Mouse (Mus musculus) ovary, postnatal 10 days (tissue): ENCODE results near the gene Samd14.
"Not testable (repeated sequence)": the region's sequence is repeated elsewhere in the genome, so short reads cannot be mapped to it uniquely, and the experiment has no call there.

ENCODE experiments used
- DNase-seq: peaks from one replicate; pipeline ENCODE4 v3.0.0; 2022; ENCODE audit warnings: low spot score

Gene Samd14

DNA sequence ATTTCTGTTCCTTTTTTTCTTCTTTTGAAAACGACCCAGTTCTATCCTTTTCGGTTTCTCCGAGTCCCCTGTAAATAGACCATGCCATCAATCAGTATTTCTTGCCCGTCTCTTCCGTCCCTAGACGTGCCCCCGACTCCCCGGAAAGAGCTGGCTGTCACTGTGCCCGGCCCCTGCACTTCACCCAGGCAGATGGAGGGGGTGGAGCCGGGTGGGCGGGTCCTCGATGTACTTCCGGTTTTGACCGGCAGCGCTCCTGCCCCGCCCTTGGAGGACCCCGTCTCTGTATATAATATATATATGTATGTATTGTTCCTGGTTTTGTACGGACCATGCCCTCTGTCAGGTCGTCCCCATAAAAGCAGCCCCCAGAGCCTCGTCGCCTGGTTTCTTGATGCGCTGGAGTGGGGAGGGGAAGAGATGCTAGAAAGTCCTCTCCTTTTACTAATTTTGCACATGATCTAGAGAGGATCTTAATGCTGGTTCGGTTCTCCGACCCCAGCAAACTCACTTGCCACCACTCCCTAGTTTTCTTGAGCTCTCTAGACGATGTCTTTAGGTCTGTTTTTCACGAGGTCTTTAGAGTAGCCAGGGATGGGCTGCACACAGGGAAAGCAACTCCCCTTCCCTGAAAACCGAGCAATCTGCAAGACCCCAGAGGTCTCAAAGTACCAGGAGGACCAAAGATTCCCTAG, 3.0 kb upstream of the Samd14 start:
- DNase-seq = no peak

DNA sequence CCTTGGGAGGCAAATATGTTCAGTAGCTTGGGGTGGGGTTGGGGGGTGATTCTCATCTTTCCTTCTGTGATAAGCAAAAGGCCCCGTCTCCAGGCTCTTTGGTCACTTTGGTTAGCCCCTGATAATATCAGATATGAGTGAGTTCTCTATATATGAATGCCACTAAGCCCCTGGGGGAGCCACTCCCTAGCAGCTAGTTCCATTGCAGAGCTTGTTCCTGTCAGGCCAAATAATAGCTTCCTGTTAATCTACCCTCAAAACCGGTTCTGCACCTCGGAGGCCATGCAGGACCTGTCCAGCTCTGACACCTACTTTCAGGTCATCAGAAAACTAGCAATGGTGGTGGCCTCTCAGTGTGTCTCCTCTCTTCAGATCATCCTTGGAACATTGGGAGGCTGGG, 2.3 kb upstream of the Samd14 start:
- no peak for DNase-seq

DNA sequence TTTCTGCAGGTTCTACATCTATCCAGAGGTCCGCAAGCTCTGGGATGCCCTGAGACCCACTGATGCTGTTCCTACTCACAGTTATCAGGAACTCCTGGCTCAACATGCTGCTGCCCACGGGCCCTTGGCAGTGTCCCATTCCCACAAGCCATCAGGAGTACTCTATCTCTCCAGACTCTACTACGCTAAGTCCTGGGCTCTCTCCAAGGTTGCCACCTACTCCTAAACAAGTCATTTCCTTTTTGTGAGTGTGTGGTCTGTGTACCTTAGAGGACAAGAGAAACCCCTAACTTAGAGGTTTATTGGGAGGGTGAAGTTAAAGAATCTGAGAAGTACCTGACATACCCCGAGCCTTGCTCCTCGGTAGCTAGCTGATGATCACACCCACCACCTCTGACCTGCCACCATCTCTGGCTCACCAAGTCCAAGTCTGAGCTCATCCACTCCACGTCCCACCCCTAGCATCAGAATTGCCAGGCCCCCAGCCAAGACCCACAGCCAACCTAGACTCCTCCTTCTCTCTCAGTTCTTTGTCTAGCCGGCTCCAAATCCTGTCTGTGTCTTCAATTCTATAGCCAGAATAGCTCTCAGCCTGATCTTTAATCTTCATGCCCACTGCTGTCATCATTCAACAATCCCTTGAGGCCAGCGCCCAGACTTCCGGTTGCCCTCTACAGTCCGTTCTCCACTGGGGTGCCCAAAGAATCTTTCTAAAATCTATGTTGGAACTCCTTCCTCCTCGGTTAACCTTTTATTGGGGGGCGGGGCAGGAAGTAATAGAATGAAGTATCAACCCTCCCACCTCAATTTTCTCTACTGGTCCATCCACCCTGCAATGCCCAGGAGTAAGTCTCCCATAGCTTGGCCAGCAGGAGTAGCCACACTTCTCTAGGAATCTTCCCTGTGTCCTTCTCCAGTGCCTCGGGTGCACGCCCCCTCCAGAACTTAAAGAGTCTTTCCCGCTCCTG, 734 bp upstream of the Samd14 start:
- DNase-seq = no peak

DNA sequence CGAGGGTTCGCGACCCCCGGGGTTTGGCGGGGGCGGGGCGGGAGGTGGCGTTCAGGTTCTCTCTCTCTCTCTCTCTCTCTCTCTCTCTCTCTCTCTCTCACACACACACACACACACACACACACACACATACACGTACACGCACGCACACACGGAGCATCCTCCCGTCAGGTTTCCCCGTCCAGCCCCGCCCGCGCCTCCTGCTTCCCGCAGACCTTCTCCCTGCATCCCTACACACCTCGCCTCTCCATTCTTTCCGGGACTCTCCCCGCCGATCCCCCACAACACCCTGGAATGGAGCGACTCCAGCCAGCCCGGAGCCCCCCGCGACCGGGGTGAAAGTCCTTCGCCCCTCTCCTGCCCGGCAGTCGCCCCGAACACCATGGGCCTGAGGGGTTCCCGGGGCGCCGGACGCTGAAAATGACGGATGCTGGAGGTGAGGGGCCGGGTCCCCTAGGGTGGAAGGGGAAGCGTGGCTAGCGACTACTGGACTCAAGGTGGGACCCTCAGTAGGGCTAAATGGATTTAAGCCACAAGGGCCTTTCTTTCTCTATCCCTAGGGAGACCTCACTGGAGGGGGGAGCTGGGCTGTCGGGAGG, 561 bp downstream of the Samd14 start:
- no peak for DNase-seq

DNA sequence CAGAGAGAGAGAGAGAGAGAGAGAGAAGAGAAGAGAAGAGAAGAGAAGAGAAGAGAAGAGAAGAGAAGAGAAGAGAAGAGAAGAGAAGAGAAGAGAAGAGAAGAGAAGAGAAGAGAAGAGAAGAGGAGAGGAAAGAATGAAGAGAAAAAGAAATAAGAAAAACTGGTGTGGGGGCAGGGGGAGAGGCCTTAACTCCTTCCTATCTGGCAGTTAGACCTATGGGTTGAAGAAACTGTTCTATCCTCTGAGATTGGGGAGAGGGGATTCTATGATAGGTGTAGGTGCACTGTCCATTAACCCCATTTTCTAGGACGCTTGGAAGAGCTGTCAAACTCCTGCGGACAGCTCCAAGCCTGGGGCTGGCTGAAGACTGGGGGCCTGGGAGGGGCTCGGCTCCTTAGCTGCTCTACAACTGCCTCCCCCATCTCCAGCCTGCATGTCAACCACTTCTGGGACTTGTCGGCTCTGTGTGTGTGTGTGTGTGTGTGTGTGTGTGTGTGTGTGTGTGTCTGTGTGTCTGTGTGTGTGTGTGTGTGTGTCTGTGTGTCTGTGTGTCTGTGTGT, 1.2 kb downstream of the Samd14 start:
- not testable (repeated sequence) for DNase-seq

DNA sequence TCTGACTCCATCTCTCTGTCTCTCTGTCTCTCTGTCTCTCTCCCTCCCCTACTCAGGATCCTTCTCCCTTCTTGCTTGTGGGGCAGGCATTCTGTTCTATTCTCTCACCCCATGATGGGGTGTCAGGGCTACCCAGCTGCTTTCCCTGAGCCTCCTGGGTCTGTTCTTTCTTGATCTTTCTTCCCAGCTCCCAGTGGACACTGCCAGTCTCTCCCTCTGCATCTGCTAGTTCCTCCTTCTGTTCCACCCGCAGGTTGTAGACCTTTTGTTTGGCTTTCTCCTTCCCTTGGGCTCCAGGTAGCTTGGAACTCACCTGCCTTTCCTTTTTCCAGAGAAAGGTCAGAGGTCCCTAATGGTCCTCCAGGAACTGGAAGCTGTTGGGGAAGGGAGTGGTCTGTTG, 1.7 kb downstream of the Samd14 start:
- no peak for DNase-seq

DNA sequence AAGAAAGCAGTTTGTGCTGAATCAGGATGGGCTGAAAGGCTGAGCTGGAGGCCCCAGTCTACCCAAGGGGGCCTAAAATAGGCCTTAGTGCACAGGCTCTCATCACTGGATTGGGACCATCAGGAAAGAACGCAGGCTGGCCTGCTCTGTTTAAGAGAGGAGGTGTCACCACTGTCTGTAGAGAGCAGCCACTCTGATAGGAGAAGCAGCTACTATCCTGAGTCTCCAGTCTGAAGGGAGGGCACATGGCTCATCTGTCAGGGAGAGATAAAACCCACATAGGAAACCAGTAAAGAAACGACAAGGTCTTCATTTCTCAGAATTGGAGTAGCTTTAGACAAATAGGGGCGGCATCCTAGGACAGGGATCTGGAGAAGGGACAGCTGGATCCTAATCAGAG, 2.4 kb downstream of the Samd14 start:
- DNase-seq = no peak

DNA sequence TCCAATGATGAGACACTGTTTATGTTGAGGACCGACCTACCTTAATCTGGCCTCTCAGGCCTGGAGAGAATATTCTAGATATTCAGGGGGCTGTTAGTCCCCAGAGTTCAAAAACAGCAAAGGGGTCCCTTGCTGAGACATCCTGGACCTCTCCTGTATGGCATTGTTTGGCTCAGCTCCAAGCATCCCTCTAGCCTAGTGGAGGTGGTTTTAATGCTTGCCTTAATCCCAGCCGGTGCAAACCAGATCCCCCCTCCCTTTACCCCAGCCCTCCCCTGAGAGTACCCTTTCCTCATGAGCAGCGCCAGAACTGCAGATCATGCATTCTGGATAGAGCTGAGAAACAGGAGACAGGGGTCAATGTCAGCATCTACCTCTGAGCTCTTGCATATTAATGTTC, 2.8 kb downstream of the Samd14 start:
- no peak for DNase-seq

DNA sequence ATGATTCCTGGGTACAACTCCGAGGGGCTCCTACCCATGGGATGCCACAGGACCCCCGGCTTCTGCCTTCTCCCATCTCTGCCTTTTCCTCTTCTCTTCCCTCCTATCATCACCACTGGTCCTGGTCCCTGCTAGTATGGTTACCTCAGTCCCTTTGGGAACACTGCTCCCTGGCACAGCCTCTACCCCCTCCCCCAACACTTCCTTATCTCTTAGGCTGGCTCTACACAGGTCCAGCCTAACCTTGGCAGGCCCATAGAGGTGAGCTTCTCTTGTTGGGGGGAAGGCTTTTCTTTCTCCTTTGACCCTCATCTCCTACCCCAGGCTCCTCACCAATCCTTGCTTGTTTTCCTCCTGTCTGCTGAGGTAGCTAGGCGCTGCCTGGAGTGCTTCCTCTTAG, 5.8 kb downstream of the Samd14 start:
- no peak for DNase-seq

DNA sequence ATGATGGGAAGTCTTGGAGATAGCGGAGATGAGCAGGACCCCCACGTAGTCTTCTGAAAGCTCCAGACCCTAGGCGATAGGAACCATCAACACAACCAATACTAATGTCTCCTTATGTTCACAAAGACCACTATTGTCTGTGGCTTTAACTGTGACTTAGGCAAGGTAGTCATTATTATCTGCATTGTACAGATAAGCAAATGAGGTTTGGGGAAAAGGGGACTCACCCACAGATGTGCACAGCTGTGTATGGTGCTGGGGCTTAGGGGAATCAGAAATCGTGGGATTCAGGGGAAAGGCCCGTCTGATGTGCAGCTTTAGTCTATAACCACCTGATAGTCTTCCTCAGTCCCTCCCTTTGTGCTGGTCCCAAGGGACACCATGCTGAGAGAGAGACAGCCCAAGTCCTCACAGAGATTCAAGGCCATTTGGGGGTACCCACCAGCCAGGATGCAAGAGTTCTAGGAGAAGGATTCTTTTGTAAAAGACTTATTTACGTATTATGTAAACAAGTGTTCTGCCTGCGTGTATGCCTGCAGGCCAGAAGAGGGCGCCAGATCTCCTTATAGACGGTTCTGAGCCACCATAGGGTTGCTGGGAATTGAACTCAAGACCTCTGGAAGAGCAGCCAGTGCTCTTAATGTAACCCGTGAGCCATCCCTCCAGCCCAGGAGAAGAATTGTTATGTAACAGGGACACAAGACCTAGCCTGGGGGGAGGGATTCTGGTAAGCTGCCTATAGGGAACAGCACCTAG, 12.7 kb downstream of the Samd14 start:
- no peak for DNase-seq

DNA sequence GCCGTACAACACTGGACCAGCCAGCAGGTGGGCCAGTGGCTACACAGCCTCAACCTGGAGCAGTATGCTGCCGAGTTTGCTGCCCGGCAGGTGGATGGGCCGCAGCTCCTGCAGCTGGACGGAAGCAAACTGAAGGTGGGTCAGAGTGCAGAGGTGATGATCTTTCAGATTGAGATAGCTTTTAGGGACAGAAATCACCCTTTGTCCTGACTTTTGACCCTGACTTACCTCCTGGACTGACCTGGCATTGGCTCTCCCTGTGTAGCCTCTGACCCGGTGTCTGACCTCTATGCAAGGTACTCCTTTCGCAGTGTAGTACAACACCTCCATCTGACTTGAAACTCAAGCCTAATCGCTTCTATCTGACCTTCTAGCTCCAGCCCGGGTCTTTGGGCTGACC, 13.8 kb downstream of the Samd14 start:
- no peak for DNase-seq

DNA sequence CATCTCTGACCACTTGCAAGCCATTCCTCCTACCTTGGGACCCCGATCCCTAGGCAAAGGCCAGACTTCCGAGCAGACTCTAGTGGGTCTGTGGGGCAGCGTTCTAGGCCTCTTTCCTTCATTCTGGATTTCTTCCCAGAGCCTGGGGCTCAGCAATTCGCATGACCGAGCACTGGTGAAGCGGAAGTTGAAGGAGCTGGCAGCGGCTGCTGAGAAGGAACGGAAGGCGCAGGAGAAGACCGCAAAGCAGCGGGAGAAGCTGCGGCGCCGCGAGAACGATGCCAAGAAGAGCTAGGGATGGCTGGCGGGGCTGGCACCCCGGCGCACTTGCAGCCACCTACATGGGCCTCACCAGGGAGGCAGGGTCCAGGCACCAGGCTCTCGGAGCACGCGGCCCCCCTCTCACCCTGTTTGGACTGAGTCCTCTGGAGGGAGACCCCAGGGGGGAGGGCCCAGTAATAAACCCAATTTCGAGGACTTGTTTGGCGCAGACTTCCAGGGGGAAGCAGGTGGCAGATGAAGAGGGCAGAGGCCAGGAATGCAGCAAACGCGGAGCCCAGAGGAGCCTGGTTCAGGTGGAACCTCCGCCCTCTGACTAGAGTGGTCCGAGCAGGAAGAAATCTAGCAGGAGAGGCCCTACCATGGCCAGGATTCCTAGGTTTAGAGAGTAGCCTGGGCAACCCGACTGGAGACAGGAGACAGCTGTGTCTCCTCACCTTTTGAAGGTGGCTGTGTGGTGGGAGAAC, 14.9 kb downstream of the Samd14 start:
- DNase-seq = no peak

DNA sequence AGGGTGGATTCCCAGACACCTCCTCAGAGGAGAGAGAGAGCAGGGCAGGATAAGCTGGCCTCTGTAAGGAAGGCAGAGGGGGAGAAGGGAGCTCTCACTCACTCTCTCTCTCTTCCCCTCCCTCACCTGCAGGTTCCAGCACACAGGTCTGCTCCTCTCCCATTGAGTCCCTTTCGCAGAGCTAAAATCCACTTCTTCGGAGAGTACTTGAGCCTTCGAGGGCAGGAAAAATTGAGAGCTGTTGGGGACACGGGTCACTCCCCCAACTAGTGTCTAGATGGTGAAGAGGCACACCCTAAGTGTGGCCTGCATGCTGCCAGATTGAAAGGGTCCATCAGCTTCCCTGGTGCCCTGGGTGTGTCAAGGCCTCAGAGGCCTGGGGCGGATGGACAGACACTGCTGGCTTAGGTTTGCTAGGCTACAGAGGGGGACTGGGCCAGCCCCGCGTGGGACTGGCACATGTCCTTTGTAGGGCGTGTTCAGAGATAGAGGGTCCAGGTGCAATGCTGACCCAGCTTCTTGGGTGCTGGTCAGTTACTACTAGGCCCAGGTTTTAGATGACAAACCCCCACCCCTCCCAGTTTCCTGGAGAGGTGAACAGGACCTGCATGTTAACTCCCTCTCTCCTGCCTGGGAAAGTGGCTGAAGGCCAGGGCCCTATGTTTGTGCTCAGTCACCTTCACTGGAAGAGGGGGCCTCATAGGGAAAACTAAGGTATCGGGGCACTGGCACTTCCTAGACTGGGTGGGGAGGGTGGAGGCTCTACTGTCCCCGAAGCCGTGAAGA, 15.7 kb downstream of the Samd14 start:
- no peak for DNase-seq

DNA sequence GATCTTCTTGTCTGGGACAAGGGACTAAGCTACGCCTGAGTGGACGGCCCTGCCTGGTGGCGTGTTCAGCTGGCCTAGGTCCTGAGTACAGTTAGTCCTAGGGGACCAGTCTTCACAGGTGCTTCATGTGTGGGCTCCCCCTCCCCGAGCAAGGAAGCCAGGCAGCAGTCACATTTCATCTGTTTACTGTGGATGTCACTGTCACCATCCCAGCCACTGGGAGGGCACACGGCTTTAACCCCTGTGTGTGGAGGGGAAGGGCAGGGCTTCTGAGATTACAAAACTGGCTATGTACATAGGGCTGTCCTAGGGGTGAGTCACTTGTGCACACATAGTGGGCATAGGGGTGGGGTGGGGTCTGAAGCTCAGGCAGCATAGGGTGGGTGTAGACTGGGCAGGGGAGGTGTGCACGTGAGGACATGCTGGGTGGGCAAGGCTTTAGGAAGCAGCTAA, 16.4 kb downstream of the Samd14 start:
- no peak for DNase-seq

DNA sequence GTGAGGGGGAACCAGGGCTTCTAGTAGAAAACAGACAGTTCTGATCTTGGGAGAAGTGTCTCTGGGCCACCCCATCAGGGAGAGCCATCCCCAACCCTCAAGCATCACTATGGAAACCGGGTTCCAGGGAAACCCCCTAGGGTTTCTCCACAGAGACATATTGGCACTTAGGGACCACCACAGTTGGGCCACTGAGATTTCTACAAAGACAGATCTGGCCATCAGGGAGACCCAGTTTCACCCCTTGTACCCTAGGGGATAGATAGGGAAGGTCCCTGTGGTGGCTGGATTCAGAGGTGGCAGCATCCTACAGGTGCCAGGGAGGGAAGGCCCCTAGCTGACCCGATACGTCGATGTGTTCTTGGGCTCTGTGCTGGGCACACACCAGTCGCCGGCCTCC, 17.2 kb downstream of the Samd14 start:
- DNase-seq = no peak

DNA sequence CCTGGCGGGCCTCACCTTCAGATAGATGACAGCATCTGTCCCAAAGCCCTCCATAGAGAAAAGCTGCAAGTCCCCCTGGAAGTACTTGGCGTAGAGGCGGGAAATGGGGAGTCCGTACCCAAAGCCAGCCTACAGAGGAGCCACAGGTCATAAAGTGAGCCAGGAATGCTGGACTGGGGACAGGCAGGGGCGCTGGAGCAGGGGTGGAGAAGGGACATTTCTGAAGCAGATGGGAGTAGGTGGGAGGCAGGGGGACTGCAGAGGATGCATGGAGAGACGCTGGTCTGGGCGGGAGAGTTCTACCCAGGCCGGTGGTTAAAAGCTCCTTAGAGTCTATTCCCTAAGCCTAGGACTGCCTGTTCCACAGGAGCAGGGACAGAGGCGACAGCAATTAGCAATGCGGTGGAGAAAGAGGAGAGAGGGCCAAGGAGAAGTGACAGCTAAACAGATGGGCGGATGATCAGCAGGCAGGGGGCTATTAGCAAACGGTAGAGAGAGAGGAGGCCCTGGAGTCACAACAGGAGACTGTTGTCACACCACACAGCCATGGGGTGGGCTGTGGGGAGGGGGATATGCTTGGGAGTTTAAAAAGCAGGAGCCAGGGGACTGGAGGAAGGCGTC, 18.3 kb downstream of the Samd14 start:
- DNase-seq = no peak

DNA sequence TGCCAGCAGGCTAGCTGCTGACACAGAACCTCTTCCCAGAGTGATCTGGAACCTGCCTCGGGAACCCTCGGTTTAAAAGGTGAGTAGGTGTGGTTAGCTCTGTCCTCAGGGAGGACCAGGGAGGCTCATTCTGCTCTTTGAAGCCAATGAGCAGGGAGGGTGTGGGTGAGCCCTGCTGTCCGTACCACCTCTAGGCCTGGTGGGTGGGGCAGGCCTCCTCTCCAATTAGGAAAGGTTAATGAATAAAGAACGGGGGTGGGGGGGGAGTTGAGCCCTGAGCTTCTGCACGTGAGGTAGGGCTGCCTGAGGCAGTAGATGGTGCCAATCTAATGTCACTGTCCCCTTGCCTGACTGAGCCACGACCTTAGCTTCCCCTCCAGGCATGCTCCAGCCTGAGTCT, 23.3 kb downstream of the Samd14 start:
- DNase-seq = no peak

DNA sequence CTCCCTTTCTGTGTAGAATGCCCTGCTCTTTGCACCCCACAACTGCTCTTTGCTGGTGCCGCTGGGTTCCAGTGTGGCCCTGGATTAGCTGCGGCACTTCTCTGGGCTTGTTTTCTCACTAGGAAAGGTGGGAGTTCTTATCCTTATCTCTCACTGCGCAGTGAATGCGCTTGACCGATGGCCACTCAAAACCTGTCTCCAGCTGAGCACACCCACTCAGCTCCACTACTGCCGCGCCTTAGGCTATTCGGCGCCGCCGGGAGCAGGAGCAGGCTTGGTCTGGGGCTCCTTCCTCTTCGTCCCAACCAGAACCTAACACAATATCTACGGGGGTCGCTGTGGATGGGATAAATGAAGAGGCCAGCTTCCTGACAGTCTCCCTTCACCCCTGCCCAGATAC, 23.9 kb downstream of the Samd14 start:
- no peak for DNase-seq

DNA sequence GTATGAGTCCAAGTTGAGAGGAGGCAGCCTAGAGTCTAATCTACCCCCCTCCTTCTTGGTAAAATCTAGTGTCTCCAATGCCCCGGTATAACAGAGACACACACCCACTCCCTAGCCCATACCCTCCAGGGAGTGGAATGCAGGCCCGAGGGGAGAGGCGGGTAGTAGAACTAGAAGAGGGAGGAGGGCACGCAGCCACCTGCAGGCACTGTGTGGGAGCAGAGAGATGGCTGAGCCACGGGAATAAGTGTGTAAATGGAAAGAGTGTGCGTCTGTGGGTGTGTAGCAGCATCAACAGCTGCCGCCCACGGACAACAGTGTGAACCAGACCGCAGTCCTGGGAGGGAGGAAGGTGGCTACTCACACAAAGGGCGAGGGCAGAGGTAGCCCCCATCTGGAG, 25.2 kb downstream of the Samd14 start:
- no peak for DNase-seq

DNA sequence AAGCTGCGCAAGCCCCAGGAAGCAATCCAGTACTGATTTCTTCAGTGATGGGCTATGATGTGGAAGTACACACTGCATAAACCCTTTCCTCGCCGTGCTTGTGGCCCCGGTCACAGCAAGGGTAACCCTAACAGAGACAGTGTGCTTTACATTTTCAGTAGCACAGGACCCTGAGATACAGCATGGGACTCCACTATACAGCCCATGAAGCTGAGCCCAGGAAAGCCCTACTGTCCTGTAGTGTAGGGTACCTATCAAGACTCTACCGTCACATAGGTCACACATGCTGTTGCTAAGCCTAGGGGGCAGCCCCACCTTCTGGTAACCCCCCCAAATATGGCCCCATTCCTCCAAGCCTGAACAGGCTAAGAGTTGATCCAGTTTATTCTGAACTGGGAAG, 26.8 kb downstream of the Samd14 start:
- DNase-seq = no peak
